Mouse (Mus musculus) lung, adult 2 months (tissue): ENCODE results near the gene Rif1.

ENCODE experiments used
- CTCF ChIP-seq: fragments of 200-500 bp; IDR thresholded peaks from 2 replicates; pipeline ENCODE4 v1.5.1; 2011; ENCODE audit warnings: mild to moderate bottlenecking, low read length, control low read depth; ENCODE audit not compliant: insufficient read depth
- POLR2A ChIP-seq: fragments of 200-500 bp; IDR thresholded peaks from 2 replicates; pipeline ENCODE4 v1.6.1; 2011; ENCODE audit warnings: low read depth, mild to moderate bottlenecking, control low read depth, low read length, borderline replicate concordance; ENCODE audit errors: extremely low read depth

- no peak for TF ChIP-seq CTCF
- TF ChIP-seq POLR2A: no peak
These were observed 1.2 kb upstream of the Rif1 start for GRCm38 (mm10) chr2:52071241-52071991.
